Mouse (Mus musculus) limb, embryonic 13.5 days (tissue): ENCODE measurements around the gene Pcgf2. TPM values are rescaled to one million over a fixed set of nuclear protein-coding genes. Genes with fewer than 3 reads are reported as not detected.

Source experiments
- ATAC-seq: fragments of 200-750 bp; cut with Nextera tagmentation; 2 replicates; pipeline ENCODE4 v1.8.0; 2017; ENCODE audit warnings: low read depth, moderate number of reproducible peaks, moderate TSS enrichment; ENCODE audit not compliant: low FRiP score
- H3K27ac ChIP-seq: fragments of 300-500 bp; sonication (generic); 2 replicates; pipeline ENCODE4 v1.5.1; 2015; ENCODE audit warnings: inconsistent platforms, mild to moderate bottlenecking, moderate library complexity
- H3K27me3 ChIP-seq: fragments of 300-500 bp; sonication (generic); 2 replicates; pipeline ENCODE4 v1.6.1; 2015; ENCODE audit warnings: mild to moderate bottlenecking, inconsistent platforms
- H3K36me3 ChIP-seq: fragments of 300-500 bp; sonication (generic); 2 replicates; pipeline ENCODE4 v1.6.1; 2015; ENCODE audit warnings: inconsistent platforms, mild to moderate bottlenecking, moderate library complexity
- H3K4me1 ChIP-seq: fragments of 300-500 bp; sonication (generic); 2 replicates; pipeline ENCODE4 v1.6.1; 2015; ENCODE audit warnings: inconsistent platforms
- H3K4me2 ChIP-seq: fragments of 300-500 bp; sonication (generic); replicated peaks from 2 replicates; pipeline ENCODE4 v1.6.1; 2015; ENCODE audit warnings: inconsistent platforms, mild to moderate bottlenecking, moderate library complexity
- H3K4me3 ChIP-seq: fragments of 300-500 bp; sonication (generic); 2 replicates; pipeline ENCODE4 v1.5.1; 2015; ENCODE audit warnings: moderate library complexity, mild to moderate bottlenecking, inconsistent platforms
- H3K9ac ChIP-seq: fragments of 300-500 bp; sonication (generic); 2 replicates; pipeline ENCODE4 v1.6.1; 2015; ENCODE audit warnings: mild to moderate bottlenecking, inconsistent platforms
- H3K9me3 ChIP-seq: fragments of 300-500 bp; sonication (generic); 2 replicates; pipeline ENCODE4 v1.6.1; 2016; ENCODE audit warnings: inconsistent platforms
- WGBS: fragments of 180-500 bp; shearing (Covaris S2); methylation state at CpG from one replicate; pipeline ENCODE4 v1.1.7; 2015; 5-methylcytosine and 5-hydroxymethylcytosine counted together
- polyA plus RNA-seq: library from polyadenylated mRNA; unstranded; fragments of >200 nt; fragmentation: Nextera tagmentation; extraction: Ambion mirVana; gene quantifications from 2 replicates; pipeline ENCODE4 v1.2.1, GENCODE M21; 2015

Pcgf2 gene
- polyA plus RNA-seq, 1 experiment from 2014 or later = 21.3 TPM

DNA sequence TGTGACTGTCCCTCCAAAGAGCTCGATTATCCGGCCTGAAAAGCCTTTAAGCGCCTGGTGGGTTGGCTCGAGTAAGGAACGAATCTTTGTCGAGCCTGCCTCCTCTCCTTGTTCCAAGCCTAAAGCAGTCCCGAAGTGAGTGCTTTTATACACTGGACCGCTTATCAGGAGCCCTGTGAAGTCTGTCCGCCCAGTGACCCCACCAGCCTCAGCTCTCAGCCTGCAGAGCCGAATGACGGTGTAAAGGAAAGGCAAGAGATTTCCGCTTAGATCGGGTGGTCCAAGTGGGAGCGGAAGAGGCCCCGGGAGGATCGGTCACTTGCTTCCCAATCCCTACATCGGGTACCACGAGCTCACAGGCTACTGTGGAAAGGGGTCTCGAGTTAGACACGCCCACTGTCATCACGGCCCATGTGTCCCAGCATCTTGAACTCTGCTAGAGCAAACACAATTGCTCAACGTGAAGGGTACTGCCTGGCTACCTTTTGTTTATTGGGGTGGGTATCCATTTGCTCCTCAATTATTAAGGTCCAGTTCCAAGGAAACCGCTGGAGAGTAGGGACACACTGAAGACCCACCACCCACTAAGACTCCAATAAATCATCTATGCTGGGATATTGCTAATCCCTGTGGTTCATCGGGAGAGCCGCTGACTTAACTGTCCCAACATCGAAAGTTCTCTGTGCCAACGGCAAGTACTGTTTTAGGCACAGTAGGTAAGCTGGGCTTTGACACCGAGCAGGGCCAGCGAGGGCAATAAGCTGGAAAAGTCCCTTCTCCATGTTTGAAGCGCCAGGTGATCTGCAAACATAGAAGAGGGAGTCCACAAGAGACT is 666 bp upstream of the Pcgf2 start:
- WGBS = 15% methylated on average over 30 of the region's 30 CpGs
- H3K36me3 ChIP-seq = peaks cover 12% of the 10 kb centered on the region
- peak overlapping the region; percentile 99 for H3K27ac ChIP-seq
- no peaks in the 10 kb centered on the region for H3K27me3 ChIP-seq
- H3K4me2 ChIP-seq = peak overlapping the region; percentile 90
- H3K4me1 ChIP-seq = peaks cover 51% of the 10 kb centered on the region
- H3K4me3 ChIP-seq = peak overlapping the region; percentile 89
- no peaks in the 10 kb centered on the region for H3K9me3 ChIP-seq
- no peak for ATAC-seq
- H3K9ac ChIP-seq = peak overlapping the region; percentile 90

DNA sequence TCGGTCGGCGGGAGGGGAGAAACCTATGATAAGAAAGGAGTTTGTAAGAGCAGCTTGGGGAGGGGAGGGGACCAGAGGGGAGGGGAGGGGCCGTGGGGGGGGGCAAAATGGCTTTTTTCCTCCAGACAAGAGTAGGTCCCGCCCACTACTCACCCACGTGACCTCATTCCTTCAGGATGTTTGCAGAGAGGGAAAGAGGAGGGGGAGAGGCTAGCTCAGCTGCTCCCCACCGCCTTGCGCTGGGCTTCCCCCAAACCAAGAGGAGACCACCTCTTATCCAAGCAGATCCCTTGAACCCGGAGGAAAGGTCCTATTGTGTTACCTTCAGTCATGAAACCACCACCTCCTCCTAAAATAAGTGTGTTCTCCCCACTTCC is 683 bp downstream of the Pcgf2 start:
- peaks cover 6% of the 10 kb centered on the region; the same call in 1 of the 2 replicates for H3K36me3 ChIP-seq
- peak overlapping the region; percentile 94 for H3K9ac ChIP-seq
- H3K9me3 ChIP-seq = no peaks in the 10 kb centered on the region
- H3K27me3 ChIP-seq = no peaks in the 10 kb centered on the region
- peak overlapping the region; percentile 90 for H3K4me2 ChIP-seq
- peak; percentile 38 for ATAC-seq
- 0% methylated on average over 5 of the region's 9 CpGs for WGBS
- H3K4me1 ChIP-seq = peaks cover 62% of the 10 kb centered on the region
- H3K4me3 ChIP-seq = peak overlapping the region; percentile 89
- H3K27ac ChIP-seq = peak overlapping the region; percentile 99

DNA sequence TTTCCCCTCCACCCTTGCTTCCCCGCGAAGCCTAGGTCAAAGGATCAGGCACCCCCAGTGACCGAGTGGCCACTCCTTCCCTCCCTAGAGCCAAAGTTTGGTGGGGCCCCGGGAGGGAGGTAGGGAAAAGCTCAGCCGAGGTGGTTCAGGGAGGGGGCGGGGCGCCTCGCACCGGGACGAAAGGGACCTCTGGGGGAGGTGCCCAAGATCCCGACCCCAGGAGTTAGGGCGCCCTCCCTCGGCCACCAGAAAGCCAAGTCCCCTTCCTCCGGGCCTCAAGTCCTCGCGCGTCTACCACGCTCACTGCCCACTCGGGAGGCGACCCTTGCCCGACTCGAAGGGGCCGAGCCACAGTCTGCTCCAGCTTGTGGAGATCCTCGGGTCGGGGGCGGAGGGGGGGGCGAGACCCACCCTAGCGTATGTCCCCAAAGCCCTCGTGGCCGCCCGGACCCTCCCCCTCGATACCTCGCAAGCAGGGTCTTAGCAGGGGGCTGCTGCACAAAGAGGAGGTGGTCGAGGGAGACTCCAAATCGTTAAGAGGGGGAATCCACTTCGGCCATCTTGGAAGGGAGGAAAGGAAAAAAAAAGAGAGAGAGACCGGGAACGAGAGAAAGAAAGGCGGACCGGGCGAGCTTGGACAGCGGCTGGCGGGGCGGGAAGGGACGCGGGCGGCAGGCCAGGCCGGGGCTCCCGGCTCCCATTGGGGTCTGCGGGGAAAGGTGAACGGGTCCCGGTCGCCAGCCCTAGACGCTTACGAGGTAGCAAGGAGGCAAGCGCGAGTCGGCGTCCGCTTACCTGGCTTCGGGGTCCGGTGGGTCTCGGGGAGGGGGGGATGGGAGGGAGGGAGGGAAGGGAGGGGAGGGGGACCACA is 1.3 kb downstream of the Pcgf2 start:
- peaks cover 62% of the 10 kb centered on the region for H3K4me1 ChIP-seq
- H3K27me3 ChIP-seq = no peaks in the 10 kb centered on the region
- H3K4me2 ChIP-seq = peak overlapping the region; percentile 90
- under 1% methylated on average over 58 of the region's 63 CpGs for WGBS
- no peak for ATAC-seq
- H3K36me3 ChIP-seq = peaks cover 5% of the 10 kb centered on the region; the same call in 1 of the 2 replicates
- H3K9ac ChIP-seq = peak overlapping the region; percentile 94
- H3K9me3 ChIP-seq = no peaks in the 10 kb centered on the region
- H3K27ac ChIP-seq = peak overlapping the region; percentile 99
- peak overlapping the region; percentile 89 for H3K4me3 ChIP-seq

DNA sequence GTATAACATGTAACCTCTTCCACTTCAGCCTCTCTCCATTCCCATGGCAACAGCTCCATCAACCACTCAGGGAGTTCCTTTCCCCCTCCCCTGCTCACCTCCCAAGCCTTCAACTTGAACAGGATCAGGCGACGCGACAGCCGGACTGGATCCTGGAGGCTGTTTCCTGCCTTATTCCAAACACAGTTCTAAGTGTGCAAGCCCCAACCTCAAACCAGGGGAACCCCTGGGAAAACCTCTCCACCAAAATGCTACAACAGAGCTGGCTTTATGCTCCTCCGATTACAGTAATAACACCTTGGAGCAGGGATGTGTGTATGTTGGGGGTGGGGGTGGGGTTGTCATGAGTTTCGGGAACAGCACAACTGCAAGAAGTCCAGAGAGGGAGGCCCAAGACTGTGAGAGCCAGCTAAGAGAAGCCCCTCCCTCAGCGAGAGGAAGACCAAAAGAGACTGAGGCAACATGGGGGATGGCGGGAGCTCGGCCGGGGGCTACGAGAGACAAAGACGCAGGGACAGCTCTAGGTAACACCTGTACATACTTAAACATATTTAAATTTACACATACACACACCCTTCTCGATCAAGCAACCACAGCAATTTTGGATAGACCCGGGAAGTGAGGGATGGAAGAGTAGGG is 2.3 kb downstream of the Pcgf2 start:
- Histone ChIP-seq H3K4me1 (peaks cover 67% of the 10 kb centered on the region), H3K27me3 (no peaks in the 10 kb centered on the region), H3K27ac (peak overlapping the region; percentile 99), H3K4me2 (peak overlapping the region; percentile 90), H3K9ac (peak overlapping the region; percentile 94), H3K9me3 (no peaks in the 10 kb centered on the region), H3K4me3 (peak overlapping the region; percentile 89), H3K36me3 (peaks cover 11% of the 10 kb centered on the region)
- WGBS = 0% methylated on average over 14 of the region's 14 CpGs
- ATAC-seq = no peak

DNA sequence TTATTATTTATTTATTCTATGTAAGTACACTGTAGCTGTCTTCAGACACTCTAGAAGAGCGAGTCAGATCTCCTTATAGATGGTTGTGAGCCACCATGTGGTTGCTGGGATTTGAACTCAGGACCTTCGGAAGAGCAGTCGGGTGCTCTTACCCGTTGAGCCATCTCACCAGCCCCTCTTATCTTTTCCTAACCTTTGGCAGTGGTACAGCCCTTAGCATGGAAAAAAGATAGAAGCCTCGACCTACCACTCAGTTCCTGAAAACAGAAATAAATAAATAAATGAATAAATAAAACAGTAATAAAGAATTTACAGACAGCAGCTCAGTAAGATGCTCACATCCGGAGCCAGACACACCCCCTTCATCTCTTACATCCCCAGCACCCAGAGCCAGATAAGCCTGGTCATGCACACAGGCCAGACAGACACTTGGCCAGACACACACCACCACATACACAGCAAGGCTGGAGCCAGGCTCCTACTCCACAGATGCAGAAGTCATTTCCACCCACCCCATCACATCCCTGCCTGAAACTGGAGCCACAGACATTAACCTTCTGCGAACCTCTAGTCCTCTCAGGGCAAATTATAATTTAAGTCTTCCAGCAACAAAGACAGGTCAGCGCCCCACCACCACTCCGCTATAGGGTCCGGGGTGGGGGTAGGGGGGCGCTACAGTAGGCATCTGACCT is 3.0 kb downstream of the Pcgf2 start:
- peaks cover 67% of the 10 kb centered on the region for H3K4me1 ChIP-seq

DNA sequence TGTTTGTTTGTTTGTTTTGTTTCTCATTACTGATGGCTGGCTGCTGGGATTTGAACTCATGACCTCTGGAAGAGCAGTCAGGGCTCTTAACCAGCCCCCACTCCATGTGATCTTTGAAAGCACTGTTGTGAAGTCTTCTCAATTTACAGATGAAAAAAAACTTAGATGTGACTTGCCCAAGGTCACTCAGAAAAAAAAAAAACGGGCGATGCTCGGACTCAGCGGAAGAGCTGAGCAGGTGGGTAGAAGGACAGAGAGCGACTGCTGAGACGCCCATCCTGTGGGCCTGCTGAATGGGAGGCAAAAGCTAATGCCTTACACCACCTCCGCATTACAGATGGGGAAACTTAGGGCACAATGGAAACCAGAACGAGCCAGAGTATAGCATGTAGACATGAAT is 3.6 kb downstream of the Pcgf2 start:
- Histone ChIP-seq H3K4me1 (peaks cover 61% of the 10 kb centered on the region), H3K27me3 (no peaks in the 10 kb centered on the region), H3K9me3 (no peaks in the 10 kb centered on the region), H3K36me3 (peaks cover 25% of the 10 kb centered on the region), H3K27ac (0 out of 2 replicates have a peak overlapping the region, but pooled peaks have one; percentile 10), H3K4me2 (peak overlapping the region; percentile 90), H3K9ac (no peak overlapping the region), H3K4me3 (peak overlapping the region; percentile 89; the same call in 1 of the 2 replicates)
- 76% methylated on average over 8 of the region's 8 CpGs for WGBS
- ATAC-seq = no peak

More for the DNA sequence above, 3.0 kb downstream of the Pcgf2 start:
- 52% methylated on average over 11 of the region's 11 CpGs for WGBS
- no peaks in the 10 kb centered on the region for H3K27me3 ChIP-seq
- peak overlapping the region; percentile 90 for H3K4me2 ChIP-seq
- no peaks in the 10 kb centered on the region for H3K9me3 ChIP-seq
- H3K4me3 ChIP-seq = peak overlapping the region; percentile 89
- ATAC-seq = no peak
- H3K36me3 ChIP-seq = peaks cover 18% of the 10 kb centered on the region
- peak overlapping the region; percentile 99; the same call in 1 of the 2 replicates for H3K27ac ChIP-seq
- H3K9ac ChIP-seq = peak overlapping the region; percentile 94

DNA sequence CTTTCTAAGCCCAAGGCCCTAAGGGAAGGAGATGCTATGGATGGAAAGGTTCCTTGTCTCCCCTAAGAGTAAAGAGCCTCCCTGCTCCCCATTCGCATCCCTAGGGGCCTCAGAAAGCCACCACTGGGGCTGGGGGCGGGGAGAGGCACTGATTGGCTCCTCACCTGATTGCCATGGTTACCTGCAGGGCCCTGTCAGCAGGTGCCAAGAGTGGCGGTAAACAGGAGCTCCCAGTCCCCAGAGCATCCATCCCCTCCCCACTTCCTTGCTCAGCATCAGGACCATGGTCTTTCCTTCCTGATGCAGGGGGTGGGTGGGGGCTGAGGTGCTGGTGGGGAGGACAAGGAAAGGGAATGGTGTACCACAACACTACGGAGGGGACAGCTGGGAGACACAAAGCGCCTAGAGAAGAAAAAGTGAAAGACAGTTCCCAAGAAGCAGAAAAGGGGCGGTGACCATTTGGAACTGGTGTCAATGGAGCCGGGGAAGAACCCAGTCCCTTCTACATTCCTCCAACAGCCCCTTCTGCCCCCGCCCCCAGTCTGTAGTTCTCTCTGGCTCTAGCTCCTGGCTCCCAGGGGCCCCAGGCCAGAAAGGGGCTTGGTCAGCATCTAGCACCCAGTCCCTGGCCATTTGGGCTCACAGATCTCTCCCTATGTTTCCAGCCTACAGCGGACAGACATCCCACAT is 4.4 kb downstream of the Pcgf2 start:
- H3K27me3 ChIP-seq = no peaks in the 10 kb centered on the region
- H3K27ac ChIP-seq = peak overlapping the region; percentile 22; the same call in 1 of the 2 replicates
- WGBS = 44% methylated on average over 9 of the region's 9 CpGs
- H3K4me2 ChIP-seq = peak overlapping the region; percentile 90
- ATAC-seq = no peak
- H3K9ac ChIP-seq = peak overlapping the region; percentile 36; the same call in 1 of the 2 replicates
- peak overlapping the region; percentile 5 for H3K4me3 ChIP-seq
- H3K36me3 ChIP-seq = peaks cover 33% of the 10 kb centered on the region
- H3K9me3 ChIP-seq = no peaks in the 10 kb centered on the region
- H3K4me1 ChIP-seq = peaks cover 53% of the 10 kb centered on the region

DNA sequence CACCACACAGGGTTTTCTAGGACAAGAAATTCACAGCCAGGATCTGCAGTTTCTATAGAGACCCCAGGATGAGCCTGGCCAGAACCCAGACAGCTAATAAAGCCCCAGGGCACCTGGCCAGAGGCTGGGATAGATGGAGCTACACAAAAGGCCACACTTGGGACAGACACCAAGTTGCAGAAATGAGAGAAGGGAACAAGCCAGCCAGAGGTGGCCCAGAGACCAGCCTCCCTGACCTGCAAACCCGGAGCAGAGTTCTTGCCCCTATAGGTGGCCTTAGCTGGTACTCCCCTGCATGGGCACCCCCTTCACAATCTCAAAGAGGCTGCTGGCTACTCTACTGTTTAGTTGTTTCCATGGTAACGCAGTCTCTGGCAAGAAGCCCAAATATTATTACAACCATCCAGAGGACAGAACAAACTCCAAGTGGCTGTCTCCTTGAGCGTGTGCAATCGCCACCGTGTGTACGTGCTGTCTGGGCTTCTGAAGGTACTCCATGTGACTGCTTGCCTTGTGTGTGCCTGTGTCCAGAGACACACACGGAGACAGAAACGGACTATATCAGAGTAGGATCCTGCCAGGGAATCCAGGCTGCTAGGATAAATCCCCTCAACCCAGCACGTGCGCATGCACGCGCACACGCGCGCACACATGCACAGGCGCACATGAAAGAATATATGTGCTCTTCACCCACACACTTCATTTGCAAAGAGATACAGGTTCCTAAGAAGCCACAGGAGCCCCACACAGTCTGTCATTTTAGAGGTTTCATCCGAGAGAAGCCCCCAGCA is 5.2 kb downstream of the Pcgf2 start:
- H3K4me2 ChIP-seq = peak overlapping the region; percentile 90
- peak overlapping the region; percentile 22; the same call in 1 of the 2 replicates for H3K27ac ChIP-seq
- H3K9me3 ChIP-seq = no peaks in the 10 kb centered on the region
- ATAC-seq = no peak
- no peaks in the 10 kb centered on the region for H3K27me3 ChIP-seq
- H3K4me1 ChIP-seq = peaks cover 51% of the 10 kb centered on the region
- 56% methylated on average over 17 of the region's 17 CpGs for WGBS
- peak overlapping the region; percentile 5; the same call in 1 of the 2 replicates for H3K4me3 ChIP-seq
- H3K36me3 ChIP-seq = peaks cover 40% of the 10 kb centered on the region
- peak overlapping the region; percentile 36 for H3K9ac ChIP-seq

DNA sequence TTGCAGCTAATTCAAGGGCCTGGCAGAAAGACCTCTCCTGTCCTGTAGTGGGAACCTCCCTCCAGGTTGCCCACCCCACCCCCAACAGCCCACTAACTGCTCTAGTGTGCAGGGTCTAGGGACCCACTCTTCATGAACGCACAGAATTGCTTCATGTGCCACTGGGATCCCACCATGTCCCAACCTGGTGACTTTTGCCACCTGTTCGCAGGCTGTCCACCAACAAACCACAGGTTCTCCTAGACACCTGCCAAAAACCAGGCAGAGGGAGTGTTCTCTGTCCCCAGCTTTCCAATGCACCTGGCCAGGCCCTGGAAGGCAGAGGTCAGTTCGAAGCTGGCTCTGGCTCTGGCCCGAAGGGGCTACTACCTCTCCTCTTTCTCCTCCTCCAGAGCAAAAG is 5.9 kb downstream of the Pcgf2 start:
- H3K36me3 ChIP-seq = peaks cover 44% of the 10 kb centered on the region
- H3K4me3 ChIP-seq = no peak overlapping the region

DNA sequence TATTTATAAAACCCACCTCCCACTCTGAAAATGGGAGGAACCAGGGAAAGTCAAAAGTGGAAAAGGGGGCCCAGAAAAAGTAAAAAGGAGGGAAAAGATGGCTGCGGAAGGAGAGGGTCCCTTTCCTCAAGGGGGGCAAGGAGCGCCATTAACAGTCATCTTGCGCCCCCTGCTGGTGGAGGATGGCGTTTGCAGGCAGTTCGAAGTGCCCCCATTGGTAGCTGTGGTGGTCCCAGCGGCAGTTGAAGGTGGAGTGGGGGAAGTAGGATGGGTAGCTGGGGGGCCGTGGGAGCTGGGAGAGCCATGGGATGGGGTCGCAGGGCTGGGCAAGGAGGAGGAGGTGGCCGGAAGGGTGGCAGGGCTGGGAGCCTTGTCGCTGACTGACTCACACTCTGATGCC is 10.4 kb downstream of the Pcgf2 start:
- ATAC-seq = no peak
- Histone ChIP-seq H3K4me2 (no peak overlapping the region), H3K9ac (no peak overlapping the region), H3K9me3 (no peaks in the 10 kb centered on the region), H3K4me1 (peaks cover 40% of the 10 kb centered on the region), H3K27ac (no peak overlapping the region), H3K36me3 (peaks cover 54% of the 10 kb centered on the region), H3K4me3 (no peak overlapping the region), H3K27me3 (no peaks in the 10 kb centered on the region)
- 30% methylated on average over 10 of the region's 10 CpGs for WGBS

More for the DNA sequence above, 5.9 kb downstream of the Pcgf2 start:
- Histone ChIP-seq H3K4me1 (peaks cover 51% of the 10 kb centered on the region), H3K9me3 (no peaks in the 10 kb centered on the region), H3K9ac (no peak overlapping the region), H3K27me3 (no peaks in the 10 kb centered on the region), H3K4me2 (peak overlapping the region; percentile 90), H3K27ac (no peak overlapping the region)
- ATAC-seq = no peak
- WGBS = 82% methylated on average over 4 of the region's 4 CpGs
